Mouse (Mus musculus) retina, embryonic 14.5 days (tissue): ENCODE measurements at regions not wholly inside any gene's neighbourhood (a gene's known extent, or its start where the extent isn't known, plus 50 kb on each side); places are given as distances from the start of the nearest gene placed in this dataset.

Source experiments
- DNase-seq: peaks from one replicate; pipeline ENCODE4 v3.0.0-alpha.2; 2015; ENCODE audit warnings: low spot score

GRCm38 (mm10) chr5:24237201-24237600 lies 72.4 kb downstream of the Nupl2 start:
- DNase-seq: no peak

DNA sequence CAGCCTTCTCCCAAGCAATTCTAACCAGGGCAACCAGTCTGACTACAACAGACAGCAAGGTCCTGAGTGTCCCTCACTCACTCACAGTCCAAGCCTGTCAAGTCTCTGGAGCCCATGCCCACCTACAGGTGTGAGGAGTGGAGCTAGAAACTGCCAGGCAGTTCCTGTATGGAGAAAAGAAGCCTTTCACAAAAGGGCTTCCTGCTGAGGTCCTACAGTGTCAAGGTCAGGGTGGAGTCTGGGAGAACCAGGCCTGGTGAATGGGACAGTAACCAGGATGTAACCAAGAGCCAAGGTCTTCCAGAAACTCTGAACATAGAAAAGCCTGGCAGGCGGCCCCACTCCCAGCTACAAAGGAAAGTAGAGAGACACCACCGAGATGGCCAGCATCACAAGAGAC lies 74.2 kb downstream of the Nupl2 start:
- DNase-seq: no peak

- no peak for DNase-seq
These were observed 79.4 kb downstream of the Nupl2 start for GRCm38 (mm10) chr5:24244211-24244610.

DNA sequence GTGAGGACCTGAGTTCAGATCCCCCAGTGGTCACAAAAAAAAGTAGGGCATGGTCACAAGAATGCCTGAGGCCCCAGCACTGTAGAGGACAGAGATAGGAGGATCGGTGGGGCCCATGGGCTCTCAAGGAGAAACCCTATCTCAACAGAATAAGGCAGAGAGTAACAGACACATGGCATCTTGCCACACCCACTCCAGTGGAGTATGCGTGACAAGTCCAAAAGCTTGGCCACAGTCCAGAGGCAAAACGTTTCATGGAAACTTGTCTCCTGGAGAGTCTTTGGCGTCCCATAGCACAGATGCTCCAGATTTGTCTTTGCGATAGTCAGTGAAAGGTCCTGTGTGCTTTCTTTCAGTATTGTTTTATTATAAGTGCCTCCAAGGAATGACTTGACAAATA lies 90.7 kb downstream of the Nupl2 start:
- DNase-seq: no peak

DNA sequence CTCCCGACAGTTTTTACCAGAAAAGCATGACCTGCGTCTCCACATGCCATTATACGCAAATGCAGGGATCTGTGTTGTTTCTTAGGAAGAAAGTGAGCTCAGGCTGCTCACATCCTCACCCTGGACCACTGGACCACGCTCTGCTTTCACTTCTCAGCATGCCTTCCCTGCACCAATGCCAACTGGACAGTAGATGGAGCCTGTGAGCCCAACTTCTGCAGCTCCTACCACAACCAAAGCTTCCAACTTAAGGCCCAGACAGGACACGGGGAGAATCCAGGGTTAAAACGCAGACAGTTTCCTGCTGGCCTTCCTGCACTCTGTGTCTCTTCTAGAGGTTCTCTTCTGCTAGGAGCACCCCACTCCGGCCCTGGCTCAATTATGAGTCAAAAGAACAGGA lies 90.3 kb downstream of the Kcnh2 start:
- DNase-seq: peak; percentile 86

DNA sequence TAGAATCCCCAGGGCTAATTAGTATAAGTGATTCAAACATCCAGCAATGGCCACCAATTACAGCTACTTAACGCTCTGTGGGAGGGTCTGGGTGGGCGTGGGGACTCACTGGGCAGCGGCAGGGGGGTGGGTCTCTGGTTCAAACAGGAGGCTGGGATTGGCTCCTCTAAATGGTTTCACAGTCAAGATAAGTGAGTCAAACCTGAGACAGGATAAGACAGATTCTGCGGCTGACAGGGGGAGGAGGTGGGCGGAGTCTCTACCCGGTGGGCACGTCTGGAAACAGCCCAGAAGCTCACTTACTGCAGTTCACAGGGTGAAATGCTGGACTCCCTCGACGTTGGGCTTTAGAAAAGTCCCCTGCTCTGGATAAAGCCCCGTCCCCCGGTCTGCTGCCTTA lies 89.3 kb downstream of the Kcnh2 start:
- DNase-seq: peak; percentile 51

- DNase-seq: no peak
These were observed 87.3 kb downstream of the Kcnh2 start for GRCm38 (mm10) chr5:24264151-24264550.

- no peak for DNase-seq
These were observed 86.0 kb downstream of the Kcnh2 start for GRCm38 (mm10) chr5:24265431-24265830.

- peak; percentile 91 for DNase-seq
These were observed 84.8 kb downstream of the Kcnh2 start for GRCm38 (mm10) chr5:24266344-24267295.
